19 mouse cellular contexts compared by ENCODE assay signal in genomic region chr2:112596415-112596814, GRCm38 (mm10).
DNase-seq lines count a peak whose midpoint lies in the region; ATAC-seq and TF ChIP-seq lines count a peak whose summit lies in the region.
"Had no signal": no experiment of that assay in that cellular context is flagged by ENCODE, and none has a peak within 500 bp of the region (broad histone marks: within the 10 kb centered on the region; RNA-seq: fewer than 3 reads in every experiment).

No protein-coding gene starts in this region.

- H3K9me3 ChIP-seq in midbrain, embryonic 11.5 days (ENCODE audit: control insufficient read depth, low read length): no peaks in the 10 kb centered on the region
- H3K9me3 ChIP-seq in midbrain, postnatal 0 days (ENCODE audit: low read length): no peaks in the 10 kb centered on the region
- H3K9me3 ChIP-seq in heart, embryonic 10.5 days: no peaks in the 10 kb centered on the region
- H3K9me3 ChIP-seq in lung, postnatal 0 days (ENCODE audit: low read length): no peaks in the 10 kb centered on the region
- H3K9me3 ChIP-seq: embryonic facial prominence, embryonic 10.5 days; embryonic facial prominence, embryonic 12.5 days; forebrain, embryonic 13.5 days; forebrain, embryonic 15.5 days had no signal

- no peaks in the 10 kb centered on the region for H3K4me1 ChIP-seq in midbrain, embryonic 11.5 days (ENCODE audit: control insufficient read depth, insufficient read depth, low read length)
- H3K4me1 ChIP-seq in midbrain, postnatal 0 days (ENCODE audit: insufficient read depth, low read length): no peaks in the 10 kb centered on the region
- H3K4me1 ChIP-seq in heart, embryonic 10.5 days: no peaks in the 10 kb centered on the region
- no peaks in the 10 kb centered on the region for H3K4me1 ChIP-seq in lung, postnatal 0 days (ENCODE audit: insufficient read depth, low read depth, low read length)
- H3K4me1 ChIP-seq: embryonic facial prominence, embryonic 10.5 days; embryonic facial prominence, embryonic 12.5 days had no signal

- DNase-seq in midbrain, embryonic 11.5 days (ENCODE audit: low spot score, missing footprints): peak; percentile 26
- no peak for DNase-seq in midbrain, postnatal 0 days (ENCODE audit: low spot score)
- peak; percentile 57 for DNase-seq in 416B (ENCODE audit: low read depth)
- no peak for DNase-seq in heart, embryonic 10.5 days (ENCODE audit: low spot score)
- no peak for DNase-seq in lung, postnatal 0 days (ENCODE audit: low spot score)
- DNase-seq: adrenal gland, adult 8-10 months; adrenal gland, postnatal 14 days; adrenal gland, postnatal 36 days; cerebellum, adult 11-12 months; cerebellum, adult 2 months; cerebellum, adult 9-10 months; cerebellum, postnatal 10 days; cerebellum, postnatal 25 days; forebrain, postnatal 0 days had no signal

- H3K27me3 ChIP-seq in midbrain, embryonic 11.5 days (ENCODE audit: control insufficient read depth, insufficient read depth, low read length): no peaks in the 10 kb centered on the region
- no peaks in the 10 kb centered on the region for H3K27me3 ChIP-seq in midbrain, postnatal 0 days (ENCODE audit: insufficient read depth, low read length)
- no peaks in the 10 kb centered on the region for H3K27me3 ChIP-seq in heart, embryonic 10.5 days (ENCODE audit: insufficient read depth, poor library complexity, severe bottlenecking)
- H3K27me3 ChIP-seq in lung, postnatal 0 days (replicated peaks; ENCODE audit: insufficient read depth, low read length): no peaks in the 10 kb centered on the region
- H3K27me3 ChIP-seq: embryonic facial prominence, embryonic 12.5 days; forebrain, embryonic 13.5 days; forebrain, embryonic 15.5 days had no signal

- no peak for TF ChIP-seq EP300 in lung, postnatal 0 days (IDR thresholded peaks at IDR 0.05)

- H3K4me2 ChIP-seq in midbrain, embryonic 11.5 days: no peak overlapping the region
- H3K4me2 ChIP-seq in midbrain, postnatal 0 days (ENCODE audit: low read depth, low read length, poor library complexity, severe bottlenecking): no peak overlapping the region
- no peak overlapping the region for H3K4me2 ChIP-seq in lung, postnatal 0 days (replicated peaks; ENCODE audit: low read depth, low read length)
- H3K4me2 ChIP-seq: embryonic facial prominence, embryonic 12.5 days; forebrain, embryonic 13.5 days; forebrain, embryonic 15.5 days had no signal

- no peaks in the 10 kb centered on the region for H3K36me3 ChIP-seq in midbrain, embryonic 11.5 days (ENCODE audit: control insufficient read depth, insufficient read depth, low read length)
- H3K36me3 ChIP-seq in midbrain, postnatal 0 days (ENCODE audit: insufficient read depth, low read length): no peaks in the 10 kb centered on the region
- H3K36me3 ChIP-seq in heart, embryonic 10.5 days: no peaks in the 10 kb centered on the region
- no peaks in the 10 kb centered on the region for H3K36me3 ChIP-seq in lung, postnatal 0 days (ENCODE audit: insufficient read depth, low read length)
- H3K36me3 ChIP-seq: embryonic facial prominence, embryonic 10.5 days; embryonic facial prominence, embryonic 12.5 days; forebrain, embryonic 15.5 days had no signal

- no peak for TF ChIP-seq CTCF in midbrain, postnatal 0 days (IDR thresholded peaks at IDR 0.05)
- TF ChIP-seq CTCF in lung, postnatal 0 days (IDR thresholded peaks at IDR 0.05): no peak

- no peak overlapping the region for H3K4me3 ChIP-seq in midbrain, embryonic 11.5 days (ENCODE audit: low read depth, low read length)
- no peak overlapping the region for H3K4me3 ChIP-seq in midbrain, postnatal 0 days (ENCODE audit: low read depth, low read length)
- no peak overlapping the region for H3K4me3 ChIP-seq in heart, embryonic 10.5 days
- H3K4me3 ChIP-seq in lung, postnatal 0 days (ENCODE audit: low read depth, low read length): no peak overlapping the region
- H3K4me3 ChIP-seq: embryonic facial prominence, embryonic 10.5 days; embryonic facial prominence, embryonic 12.5 days; forebrain, embryonic 13.5 days; forebrain, embryonic 15.5 days had no signal

- ATAC-seq in midbrain, embryonic 11.5 days (ENCODE audit: low FRiP score): no peak
- ATAC-seq in midbrain, postnatal 0 days (ENCODE audit: low FRiP score): no peak
- ATAC-seq in megakaryocyte progenitor cell, adult 5-6 weeks (replicated peaks; ENCODE audit: poor library complexity): peak; percentile 62
- no peak for ATAC-seq in lung, postnatal 0 days
- ATAC-seq: forebrain, embryonic 13.5 days; forebrain, embryonic 15.5 days; forebrain, postnatal 0 days had no signal

- no peak overlapping the region for H3K9ac ChIP-seq in midbrain, embryonic 11.5 days (ENCODE audit: low read length)
- no peak overlapping the region for H3K9ac ChIP-seq in midbrain, postnatal 0 days (replicated peaks; ENCODE audit: low read length, poor library complexity, severe bottlenecking)
- no peak overlapping the region for H3K9ac ChIP-seq in lung, postnatal 0 days (replicated peaks; ENCODE audit: low read depth)
- H3K9ac ChIP-seq: embryonic facial prominence, embryonic 12.5 days; forebrain, embryonic 13.5 days; forebrain, embryonic 15.5 days; forebrain, postnatal 0 days had no signal

- WGBS in midbrain, embryonic 11.5 days: 71% methylated on average over 5 of the region's 5 CpGs
- WGBS in midbrain, postnatal 0 days: 70% methylated on average over 5 of the region's 5 CpGs
- 66% methylated on average over 5 of the region's 5 CpGs for WGBS in heart, embryonic 10.5 days
- 59% methylated on average over 5 of the region's 5 CpGs for WGBS in lung, postnatal 0 days

- H3K27ac ChIP-seq in midbrain, embryonic 11.5 days (ENCODE audit: low read depth, low read length): no peak overlapping the region
- no peak overlapping the region for H3K27ac ChIP-seq in midbrain, postnatal 0 days (ENCODE audit: low read depth, low read length)
- no peak overlapping the region for H3K27ac ChIP-seq in heart, embryonic 10.5 days
- H3K27ac ChIP-seq in lung, postnatal 0 days (ENCODE audit: low read length): no peak overlapping the region
- H3K27ac ChIP-seq: embryonic facial prominence, embryonic 10.5 days; embryonic facial prominence, embryonic 12.5 days; forebrain, embryonic 13.5 days; forebrain, embryonic 15.5 days had no signal

Comparison
In these comparisons a context has a peak if more than half of its experiments do, and no peak if none do; other contexts are left out.
1. DNase-seq: peak in midbrain, embryonic 11.5 days (single experiment) and 416B (single experiment); none in midbrain, postnatal 0 days (single experiment), heart, embryonic 10.5 days (single experiment) and lung, postnatal 0 days (single experiment).